Mouse (Mus musculus) cerebellum, postnatal 36 days (tissue): ENCODE data around the gene Nfatc2.

Experiments used
- DNase-seq, 2 experiments: peaks; one replicate each; pipeline ENCODE4 v3.0.0; 2021 to 2022; ENCODE audit warnings: mixed read lengths in 2 of 2

The Nfatc2 gene

DNA sequence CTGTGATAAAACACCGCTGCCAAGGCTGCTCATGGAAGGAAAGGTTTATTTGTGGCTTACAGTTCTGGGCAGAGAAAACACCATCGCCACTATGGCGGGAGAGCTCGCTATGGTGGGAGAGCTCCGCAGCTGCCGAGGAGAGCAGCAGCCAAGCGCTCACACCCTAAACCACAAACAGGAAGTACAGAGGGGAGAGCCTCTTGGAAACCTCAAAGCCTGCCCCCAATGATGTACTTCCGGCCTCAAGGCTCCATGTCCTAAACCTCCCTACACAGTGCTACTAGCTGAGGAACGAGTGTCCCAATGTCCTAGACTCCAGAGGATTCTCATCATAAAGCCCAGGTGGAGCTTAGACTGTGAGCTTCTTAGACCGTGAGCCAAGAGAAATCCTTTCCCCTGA lies 171.9 kb downstream of the Nfatc2 start:
- no peak for DNase-seq

DNA sequence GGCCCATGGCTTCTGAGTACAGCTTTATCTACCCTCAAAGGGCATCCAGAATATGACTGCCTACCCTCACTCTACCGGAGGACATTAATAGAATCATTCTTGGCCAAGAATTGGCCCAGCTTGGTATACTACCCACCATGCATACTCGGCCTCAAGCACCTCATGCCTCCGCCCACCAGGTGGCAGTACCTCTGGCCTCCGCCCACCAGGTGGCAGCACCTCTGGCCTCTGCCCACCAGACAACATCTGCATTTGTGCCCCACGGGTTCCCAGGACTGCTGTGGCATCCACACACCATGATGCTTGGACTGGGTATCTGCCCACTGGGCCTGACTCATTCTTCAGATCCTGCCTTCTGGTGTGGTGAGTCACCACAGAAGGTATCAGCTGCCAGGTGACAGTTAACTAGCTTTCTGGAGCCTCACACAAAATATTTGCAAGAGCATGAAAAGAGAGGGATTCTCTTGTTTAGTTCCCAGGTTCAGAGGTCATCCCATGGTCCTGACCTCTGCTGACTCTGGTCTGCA lies 173.0 kb downstream of the Nfatc2 start:
- DNase-seq, result no peak
